Mouse (Mus musculus): ENCODE results near the gene Mapkbp1.

- TF ChIP-seq POLR2A (IDR thresholded peaks at IDR 0.05; ENCODE audit: borderline replicate concordance, low read depth, low read length) (no peak), CTCF (IDR thresholded peaks at IDR 0.05; ENCODE audit: low read depth, low read length) (no peak)
Measured at GRCm38 (mm10) chr2:120003970-120004369, 31.5 kb downstream of the Mapkbp1 start.

All from bone marrow macrophage, adult 2 months (primary cell).